Mouse (Mus musculus) naive thymus-derived CD4-positive, alpha-beta T cell, adult 2 months (primary cell): ENCODE results near the gene March9.
"Not testable (repeated sequence)": the region's sequence is repeated elsewhere in the genome, so short reads cannot be mapped to it uniquely, and the experiment has no call there.

Experiments used
- DNase-seq: peaks from one replicate; pipeline ENCODE4 v3.0.0-alpha.2; 2011; ENCODE audit warnings: low read depth

March9 gene

DNA sequence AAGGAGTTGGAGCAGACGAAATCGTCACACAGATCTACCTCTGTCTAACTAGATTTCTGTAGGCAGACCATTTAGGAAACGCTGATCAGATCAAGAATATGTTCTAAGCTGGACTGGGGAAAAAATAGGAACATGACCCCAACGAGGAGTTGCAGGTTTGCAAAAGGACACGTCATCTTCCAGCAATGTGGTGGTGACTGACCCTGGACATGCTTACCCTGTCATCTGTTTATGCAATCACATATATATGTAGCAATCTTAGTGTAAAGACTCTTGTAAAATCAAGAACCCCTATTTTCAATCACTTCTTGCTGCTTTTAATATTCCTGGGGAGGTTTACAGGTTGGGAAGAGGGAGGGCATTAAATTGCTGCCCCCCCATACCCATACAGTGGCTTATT, 2.5 kb upstream of the March9 start:
- no peak for DNase-seq

DNA sequence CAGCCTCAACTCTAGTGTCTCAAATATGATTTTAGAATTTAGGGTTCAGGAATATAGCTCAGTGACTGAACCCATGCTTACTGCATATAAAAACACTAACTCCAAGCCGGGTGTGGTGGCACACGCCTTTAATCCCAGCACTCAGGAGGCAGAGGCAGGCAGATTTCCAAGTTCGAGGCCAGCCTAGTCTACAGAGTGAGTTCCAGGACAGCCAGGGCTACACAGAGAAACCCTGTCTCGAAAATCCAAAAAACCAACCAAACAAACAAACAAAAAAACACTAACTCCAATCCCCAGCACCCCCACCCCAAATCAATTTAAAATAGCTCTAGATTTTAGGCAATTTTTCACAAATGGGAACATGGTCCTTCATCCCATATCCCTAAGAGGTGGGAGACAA, 2.1 kb upstream of the March9 start:
- not testable (repeated sequence) for DNase-seq

DNA sequence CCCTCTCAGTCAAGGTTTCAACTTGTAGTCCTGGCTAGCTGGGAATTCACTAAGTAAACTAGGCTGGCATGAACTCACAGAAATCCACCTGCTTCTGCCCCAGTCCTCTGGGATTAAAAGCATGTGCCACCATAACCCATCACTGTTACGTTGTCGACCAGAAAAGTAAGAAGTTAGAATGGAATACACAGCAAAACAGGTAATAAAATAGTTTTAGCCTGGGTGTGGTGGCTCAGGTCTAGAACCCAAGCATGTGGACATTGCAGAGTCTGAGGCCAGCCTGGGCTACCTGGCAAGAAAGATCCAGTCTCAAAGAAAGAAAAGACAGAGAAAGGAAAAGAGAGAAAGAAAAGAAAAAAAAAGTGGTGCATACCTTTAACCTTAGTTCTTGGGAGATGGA, 1.5 kb upstream of the March9 start:
- DNase-seq: no peak

DNA sequence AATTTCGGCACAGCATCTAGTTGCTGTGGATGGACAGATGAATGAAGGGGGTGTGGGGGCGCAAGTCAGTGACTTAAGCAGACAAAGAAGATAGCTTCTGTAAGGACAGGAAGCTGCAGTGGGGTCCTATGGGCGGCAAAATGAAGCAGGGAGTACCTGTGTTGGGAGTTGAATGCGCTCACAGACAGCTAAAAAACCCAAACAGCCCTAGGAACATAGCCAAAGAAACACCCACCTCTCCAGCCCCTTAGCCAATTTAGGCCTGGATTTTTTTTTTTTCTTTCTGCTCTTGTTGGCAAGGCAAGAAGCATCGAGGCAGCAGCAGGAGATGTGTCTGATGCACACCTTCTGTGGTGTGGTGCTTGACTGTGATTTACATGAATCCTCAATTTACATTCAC, 1.1 kb upstream of the March9 start:
- no peak for DNase-seq

DNA sequence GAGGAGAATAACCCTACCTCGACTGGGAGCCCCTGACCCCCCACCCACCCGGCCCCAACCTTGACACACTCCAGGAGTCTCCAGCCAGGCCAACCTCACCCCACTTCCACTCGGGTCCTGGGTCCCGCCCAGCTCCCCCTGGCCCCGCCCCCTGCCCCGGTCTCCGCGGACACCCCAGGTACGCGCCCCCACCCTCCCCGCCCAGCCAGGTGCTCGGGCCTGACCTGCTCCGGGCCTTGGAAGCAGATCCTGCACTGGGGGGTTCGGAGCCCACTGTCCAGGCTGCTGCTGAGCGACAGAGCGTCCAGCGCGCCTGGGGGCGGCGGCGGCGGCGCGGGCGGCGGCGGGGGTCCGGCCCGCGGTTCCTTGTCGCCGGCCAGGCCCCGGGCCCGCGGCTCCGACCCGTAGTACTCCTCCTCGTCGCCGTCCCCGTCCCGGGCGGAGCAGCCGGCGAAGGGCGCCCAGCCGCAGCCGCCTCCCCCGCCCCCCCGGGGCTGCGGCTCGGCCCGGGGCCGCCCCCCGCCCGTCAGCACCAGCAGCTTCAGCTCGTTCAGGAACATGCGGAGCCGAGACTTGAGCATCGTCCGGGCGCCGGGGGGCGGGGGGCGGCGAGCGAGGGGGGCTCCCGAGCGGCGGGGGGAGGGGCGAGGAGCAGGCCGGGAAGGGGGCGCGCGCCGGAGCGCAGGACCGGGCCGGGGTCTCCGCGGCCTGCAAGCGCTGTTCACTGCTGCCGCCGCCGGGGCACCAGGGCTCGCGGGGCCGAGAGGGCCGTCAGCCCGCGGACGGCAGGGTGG, 613 bp downstream of the March9 start:
- no peak for DNase-seq

DNA sequence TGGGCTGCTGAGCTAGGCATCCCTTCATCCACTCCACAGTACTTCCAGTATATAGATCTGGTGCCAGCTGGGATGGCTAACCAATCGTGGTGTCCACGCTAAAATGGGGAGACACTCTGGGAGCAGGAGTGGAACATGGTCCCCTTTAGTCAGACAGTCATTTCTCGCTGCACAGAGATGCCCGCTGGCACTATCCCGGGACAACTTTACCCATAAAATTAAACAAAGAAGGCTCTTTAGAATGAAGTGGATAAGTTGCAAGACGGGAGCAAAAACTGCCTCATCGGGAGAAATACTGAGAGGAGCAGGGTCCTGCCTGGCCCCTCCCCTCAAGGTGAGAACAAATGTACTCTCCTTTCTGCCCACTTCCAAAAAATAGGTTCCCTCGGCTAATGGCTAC, 1.3 kb downstream of the March9 start:
- no peak for DNase-seq

DNA sequence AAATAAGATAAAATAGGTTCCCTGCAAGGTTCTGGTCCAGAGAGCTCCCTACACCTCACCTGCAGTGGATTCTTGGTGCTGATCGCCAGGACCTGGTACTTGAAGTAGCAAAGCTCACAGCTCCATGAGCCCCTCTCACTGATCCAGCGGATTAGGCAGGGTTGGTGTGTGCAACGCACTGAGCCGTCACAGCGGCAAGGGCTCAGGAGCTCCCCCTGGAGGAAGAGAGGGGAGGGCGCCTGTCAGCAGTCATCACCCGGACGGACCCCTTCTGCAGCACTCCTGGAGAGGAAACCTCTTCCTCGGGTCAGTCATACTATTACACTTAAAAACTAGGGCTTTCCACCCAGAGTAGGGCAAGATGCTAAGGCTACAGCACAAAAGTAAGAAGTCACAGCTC, 1.8 kb downstream of the March9 start:
- peak; percentile 90 for DNase-seq

DNA sequence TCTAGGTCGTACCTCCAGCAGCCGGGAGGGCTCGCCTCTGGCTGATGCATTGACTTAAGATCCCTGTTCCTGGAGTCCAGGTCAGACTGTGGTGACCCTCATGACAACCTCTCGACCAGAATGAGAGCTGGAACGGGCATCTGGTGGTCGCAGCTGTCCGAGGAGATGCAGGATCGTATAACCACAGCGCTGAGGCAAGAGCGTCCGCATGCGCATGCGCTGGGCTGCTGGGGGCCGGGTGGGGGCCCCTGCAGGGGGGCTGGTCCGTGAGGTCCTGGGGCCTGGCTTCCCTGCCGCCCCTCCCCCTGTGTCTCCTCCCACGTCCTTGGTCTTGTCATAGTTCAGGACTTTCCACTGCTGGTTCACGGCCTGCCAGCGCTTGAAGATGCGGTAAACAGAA, 3.5 kb downstream of the March9 start:
- DNase-seq: no peak

DNA sequence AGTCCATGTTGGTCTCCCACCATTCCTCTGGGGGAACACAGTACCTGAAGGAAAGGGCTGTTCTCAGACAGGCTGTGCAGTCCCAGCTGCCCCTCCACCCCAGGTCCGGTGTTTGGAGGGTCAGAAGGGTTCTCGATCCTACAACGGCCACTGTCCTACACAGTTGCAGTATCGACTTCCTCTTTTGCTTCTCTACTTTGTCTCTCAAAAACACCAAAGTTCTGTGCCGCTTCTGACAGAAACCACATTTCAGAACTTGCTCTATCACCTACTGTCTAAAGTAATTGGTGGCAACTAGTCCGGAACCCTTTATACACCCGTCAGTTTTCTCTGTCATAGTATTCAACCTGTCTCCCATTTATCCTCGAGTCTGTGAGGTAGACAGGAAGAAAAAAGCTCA, 4.6 kb downstream of the March9 start:
- no peak for DNase-seq

DNA sequence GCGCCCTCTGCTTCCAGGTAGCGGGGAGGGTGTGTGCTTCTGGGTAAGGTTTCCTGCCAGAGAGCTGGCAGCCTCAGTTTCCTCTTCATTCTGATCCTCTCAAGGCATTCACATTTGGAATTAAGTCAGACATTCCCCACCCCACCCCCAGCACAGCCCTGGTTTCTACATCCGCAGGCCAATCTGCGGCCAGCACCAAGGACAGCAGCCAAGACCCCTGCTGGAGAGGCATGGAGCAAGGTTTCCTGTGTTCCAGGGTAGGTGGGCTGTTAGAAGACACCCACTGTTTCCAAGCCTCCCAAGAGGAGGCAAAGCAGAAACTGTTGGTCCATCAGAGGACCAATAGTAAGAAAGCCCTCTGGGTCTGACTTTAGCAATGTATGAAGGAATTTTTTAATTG, 5.3 kb downstream of the March9 start:
- no peak for DNase-seq

DNA sequence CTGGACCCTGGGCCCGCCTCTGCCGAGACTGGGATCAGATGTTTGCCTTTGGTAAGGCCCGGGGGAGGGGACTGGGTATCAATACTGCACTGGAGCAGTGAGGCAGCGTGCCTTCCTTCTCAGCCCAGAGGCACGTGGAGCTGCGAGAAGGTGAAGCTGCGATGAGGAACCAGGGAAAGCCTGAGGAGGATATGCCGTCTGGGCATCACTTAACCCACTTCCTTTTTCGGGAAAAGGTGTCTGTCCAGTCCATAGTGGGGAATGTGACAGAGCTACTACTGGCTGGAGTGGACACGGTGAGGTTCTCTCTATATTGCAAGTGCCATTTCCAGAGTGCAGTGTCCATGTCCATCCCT, 9.9 kb downstream of the March9 start:
- DNase-seq: no peak

DNA sequence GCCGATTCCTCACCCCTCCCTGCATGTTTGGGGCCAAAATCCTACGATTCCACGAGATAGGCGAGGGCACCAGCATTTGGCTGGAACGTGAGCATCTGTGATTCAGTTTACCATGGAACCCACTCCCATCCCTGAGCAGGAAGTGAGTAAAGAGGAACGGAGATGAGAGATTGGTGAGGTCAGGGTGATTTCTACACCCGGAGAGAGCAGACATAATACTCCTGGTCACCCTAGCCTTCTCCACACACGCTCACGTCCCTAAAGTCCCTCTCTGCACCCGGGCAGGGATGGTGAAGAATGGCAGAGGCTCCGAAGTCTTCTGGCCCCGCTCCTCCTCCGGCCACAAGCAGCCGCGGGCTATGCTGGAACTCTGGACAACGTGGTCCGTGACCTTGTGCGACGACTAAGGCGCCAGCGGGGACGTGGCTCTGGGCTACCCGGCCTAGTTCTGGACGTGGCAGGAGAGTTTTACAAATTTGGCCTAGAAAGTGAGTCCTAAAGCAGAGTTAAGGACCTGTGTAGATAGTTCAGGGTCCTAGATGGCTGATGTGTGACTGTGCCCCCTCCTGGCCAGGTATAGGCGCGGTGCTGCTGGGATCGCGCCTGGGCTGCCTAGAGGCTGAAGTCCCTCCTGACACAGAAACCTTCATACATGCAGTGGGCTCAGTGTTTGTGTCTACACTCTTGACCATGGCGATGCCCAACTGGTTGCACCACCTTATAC, 10.4 kb downstream of the March9 start:
- DNase-seq: peak; percentile 59

DNA sequence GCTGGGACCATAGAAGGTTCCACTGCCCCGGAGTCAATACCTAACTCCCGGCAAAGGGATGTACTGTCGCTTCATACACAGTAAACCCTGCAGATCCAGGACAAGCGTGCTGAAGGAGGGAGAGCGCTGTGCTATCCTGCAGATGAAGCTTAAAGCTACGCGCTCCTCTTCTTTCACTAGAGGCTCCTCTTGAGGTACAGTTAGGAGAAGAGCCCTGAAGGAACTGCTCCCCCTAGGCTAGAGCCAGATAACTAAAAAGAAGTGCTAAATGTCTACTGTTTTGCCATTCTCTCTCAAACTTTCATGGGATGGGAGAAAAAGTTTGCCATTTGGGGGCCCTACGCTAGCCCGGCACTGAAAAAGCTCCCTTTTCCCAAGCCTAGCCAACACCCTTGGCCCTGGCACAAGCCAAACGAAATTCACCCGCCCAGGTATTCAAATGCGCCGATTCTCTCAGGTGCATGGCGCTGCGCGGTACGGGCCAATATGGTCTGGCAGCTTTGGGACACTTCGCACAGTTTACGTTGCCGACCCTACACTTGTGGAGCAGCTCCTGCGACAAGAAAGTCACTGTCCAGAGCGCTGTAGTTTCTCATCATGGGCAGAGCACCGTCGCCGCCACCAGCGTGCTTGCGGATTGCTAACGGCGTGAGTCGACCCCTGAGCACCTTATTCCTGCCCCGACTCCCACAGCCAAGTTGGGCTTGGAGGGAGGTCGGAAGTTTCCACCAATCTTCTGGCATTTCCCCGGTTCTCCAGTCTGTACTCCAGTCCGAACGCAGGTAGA, 11.2 kb downstream of the March9 start:
- DNase-seq: no peak

DNA sequence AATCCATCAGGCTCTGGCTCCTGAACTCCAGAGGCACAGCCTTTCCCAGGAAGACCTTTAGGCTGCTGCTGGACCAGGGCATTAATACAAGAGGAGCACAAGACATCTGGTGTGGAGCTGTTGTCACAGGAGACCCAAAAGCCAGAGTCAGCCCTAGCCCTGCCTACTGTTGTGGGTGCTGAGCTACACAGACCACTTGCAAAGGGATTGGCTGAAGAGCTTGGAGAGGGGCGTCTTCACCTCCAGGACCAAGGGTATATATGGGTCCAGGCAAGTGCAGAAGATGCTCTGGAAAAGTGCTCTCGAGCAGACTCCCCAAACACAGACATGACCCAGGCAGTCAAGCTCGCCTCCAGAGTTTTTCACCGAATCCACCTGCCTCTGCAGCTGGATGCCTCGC, 12.0 kb downstream of the March9 start, which contains the start of gene Cyp27b1:
Gene Cyp27b1 (plus strand): TSS at position 297 of the 400 bp plus-strand sequence.
- no peak for DNase-seq

DNA sequence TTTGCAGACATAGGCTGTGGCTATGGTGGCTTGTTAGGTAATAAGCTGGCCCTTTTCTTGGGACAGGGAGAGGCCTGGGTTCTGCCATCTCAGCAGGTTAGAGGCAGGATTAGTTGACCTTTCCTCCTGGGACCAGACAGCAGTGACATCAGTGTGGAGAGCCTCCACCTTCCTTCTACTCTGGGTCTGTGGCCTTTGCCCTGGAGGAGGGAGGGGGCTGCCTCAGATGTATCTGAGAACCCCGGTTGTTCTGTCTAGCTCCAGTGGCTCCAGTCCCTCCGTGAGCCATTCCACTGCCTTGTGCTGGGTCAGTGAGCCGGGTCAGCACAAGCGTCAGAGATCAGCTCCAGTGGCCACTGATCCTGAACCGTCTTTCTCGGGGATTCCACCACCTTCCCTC, 16.8 kb downstream of the March9 start:
- DNase-seq: no peak

DNA sequence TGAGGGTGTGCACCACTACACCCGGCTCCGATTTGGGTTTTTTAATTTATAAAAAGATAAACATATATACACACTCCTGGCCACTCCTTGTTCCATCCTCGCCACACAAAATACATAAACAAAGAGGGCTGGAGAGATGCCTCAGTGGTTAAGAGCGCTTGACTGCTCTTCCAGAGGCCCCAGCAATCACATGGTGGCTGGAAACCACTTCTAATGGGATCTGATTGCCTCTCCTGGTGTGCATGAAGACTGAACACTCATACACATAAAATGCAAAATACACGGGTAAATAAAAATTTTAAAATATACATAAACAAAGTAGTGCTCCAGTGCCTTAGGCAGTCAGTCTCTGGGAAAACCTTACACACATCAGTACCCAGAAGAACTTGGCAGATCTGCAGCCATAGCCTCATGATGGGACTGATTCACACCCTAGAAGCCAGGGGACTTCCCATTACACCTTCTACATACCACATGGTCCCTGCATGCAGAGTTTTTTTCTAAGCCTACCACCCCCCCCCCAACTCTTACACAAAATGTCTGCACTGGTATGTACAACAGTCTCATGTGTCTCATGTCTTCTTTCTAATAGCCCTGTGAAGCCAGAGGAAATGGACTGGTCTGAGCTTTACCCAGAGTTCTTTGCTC, 17.4 kb downstream of the March9 start:
- no peak for DNase-seq

DNA sequence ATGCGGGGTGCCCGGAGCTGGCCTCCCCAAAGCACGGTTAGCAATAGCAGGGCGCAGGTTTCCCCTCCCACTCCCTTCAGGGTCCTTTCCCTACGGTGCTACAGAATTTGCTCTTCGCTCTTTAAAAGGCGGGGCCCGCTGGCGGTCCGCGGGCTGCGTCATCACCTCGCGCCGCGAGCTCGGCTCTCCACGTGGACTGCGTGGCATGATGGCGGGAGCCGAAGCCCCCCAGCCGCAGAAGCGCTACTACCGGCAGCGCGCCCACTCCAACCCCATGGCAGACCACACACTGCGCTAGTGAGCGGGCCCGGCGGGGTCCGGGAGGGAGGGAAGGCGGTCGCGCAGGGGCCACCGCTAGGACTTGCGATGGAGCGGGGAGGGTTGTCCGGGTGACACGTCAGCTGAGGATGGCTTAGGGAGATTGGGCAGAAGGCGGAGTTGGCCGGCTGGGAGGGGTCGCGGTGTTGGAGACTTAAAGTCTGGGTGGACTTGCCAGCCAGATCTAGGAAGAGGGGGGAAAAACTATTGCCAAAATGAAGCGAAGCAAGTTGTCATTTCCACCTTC, 18.1 kb downstream of the March9 start:
- peak; percentile 90 for DNase-seq

DNA sequence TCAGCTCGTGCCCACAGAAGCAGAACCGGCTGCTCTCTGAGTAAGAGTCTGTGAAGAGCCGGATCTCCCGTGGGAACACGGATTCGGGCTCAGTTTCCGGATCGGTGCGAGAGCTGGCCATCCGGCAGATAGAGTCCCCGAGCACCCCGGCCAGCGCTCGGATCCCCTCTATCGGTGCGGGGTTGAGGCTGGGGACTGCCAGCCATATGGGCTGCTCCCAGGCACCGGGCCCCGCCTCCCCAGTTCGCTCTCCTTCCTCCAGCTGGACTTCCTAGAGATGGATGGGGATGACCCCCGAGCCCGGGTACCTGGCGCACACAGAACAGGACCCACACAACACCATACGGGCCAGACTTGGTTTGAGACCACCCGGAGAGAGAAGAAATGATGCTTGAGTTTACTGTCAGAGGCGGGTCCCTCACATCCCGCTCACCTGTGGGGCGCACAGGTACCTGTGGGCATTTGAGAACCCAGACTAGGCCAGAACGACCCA, 18.7 kb downstream of the March9 start, which contains the start of the genes Mettl1 and Eef1akmt3:
Gene Mettl1 (plus strand): TSS at position 141 of the 493 bp plus-strand sequence.
Gene Eef1akmt3 (minus strand): TSS at position 240 of the 493 bp plus-strand sequence.
- DNase-seq: peak; percentile 38

DNA sequence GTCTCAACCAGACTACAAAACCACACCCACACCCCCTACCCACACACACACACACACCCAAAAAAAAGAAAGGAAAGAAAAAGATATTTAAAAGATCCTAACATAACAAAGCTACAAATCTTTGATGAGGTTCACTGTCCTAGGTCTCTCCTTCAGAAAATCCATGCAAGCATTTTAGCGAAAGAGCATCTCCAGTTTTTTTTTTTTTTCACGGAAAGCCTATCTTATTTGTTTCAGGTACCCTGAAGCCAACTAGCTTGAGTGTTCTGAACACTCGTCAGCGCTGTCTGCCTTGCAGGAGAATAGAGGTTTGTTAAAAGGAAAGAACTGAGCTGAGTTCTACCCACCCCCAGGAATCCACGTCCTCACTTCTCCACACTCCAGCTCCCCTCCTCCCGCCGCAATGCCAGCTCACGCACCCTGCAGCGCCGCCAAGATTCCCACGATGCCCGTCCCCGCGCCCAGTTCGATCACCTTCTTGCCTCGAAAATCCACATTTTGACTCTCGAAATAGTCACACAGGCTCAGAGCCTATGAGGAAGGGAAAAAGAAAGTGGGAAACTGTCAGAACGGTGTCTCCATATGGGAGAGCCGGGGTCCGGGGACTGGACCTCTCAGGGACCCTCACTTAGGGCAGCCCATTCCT, 19.3 kb downstream of the March9 start:
- DNase-seq: no peak

DNA sequence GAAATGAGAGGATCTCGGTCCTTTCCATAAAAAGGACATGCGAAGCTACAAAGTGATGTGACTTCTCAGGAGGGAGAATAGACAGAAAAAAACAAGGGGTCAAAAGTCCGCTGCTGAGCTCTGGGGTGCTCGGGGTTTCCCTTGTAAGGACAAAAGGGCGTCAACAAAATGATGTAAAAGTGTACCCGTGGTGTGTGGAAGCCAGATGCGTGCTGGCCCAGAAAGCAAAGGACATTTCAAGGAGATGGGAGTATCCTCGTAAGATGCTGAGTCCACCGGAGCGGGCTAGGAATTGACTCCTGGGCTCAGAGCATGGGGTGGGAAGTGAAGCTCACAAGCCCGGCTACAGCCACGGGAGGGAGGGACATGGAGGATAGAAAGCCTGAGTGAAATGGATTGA, 22.3 kb downstream of the March9 start:
- DNase-seq: no peak

DNA sequence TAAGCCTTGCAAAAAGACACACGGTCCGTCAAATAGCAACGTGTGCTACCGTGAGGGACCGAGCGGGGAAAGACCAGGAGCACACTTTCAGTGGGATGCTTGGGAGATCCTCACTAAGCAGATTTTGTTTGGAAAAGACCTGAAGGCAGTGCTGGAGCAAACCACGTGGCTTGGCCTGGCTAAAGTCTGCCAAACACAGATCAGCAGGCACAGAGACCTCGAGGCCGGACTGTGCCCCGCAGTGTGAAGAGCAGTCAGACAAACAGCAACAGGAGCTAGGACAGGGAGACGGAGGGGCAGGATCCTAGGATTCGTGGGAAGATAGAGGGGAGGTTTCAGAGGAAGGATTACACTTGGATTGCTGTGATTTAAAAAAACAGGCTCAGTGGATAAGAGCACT, 23.7 kb downstream of the March9 start:
- DNase-seq: no peak
